Mouse (Mus musculus): ENCODE results near the gene Endov.

DNA sequence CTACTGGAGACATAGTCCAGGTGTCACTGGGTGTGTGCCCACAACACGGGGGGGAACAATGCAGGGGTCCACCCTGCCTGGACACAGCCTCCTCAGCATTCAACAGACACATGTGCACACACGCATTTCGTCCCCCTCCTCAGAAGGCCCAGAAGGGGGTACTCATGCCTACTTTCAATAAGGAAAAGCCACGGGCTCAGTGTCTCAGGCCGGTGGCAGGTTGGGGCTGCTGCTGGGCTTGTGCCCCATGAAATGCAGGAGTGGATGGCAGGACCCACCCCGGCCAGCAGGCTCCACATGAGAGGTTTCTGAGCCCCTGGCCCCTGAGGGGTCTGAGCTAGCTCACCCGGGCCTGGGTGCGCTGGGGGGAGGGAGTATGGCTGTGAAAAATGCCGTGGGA, 49.9 kb downstream of the Endov start:
- TF ChIP-seq GATA1 (IDR thresholded peaks at IDR 0.05; ENCODE audit: borderline replicate concordance, low read length) (no peak), FLI1 (IDR thresholded peaks at IDR 0.05; ENCODE audit: low read length) (no peak)
